ENCODE assay signal across 8 mouse cellular contexts in the genomic region with DNA sequence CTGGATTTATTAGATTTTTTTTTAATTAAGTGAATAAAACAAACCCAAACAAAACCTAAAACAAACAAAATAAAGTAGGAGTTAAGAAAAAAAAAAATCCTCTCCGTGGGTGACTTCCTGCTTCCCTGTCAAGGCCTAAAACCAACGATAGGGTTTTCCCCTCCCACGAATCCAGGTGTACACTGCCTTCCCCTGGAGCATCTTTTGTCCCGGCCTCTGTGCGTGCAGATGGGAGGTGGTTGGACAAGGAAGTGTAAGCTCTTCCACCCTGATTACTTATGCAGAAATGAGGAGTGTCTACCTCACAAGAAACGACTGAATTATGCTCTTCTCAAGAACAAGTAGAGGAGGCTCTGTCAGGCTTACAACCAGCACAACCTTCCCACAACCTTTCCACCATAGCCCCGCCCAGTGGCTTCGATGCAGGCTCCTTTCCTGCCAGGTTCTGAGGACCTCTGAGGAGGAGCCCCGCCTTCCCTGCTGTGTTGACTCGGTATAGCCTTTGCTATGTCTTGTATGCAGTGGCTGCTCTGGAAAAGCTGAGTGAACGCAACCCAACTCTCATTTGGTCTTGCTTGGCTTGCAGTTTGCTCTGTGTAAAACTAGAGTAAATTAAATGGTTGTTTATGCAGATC. TPM values are rescaled to one million over a fixed set of nuclear protein-coding genes. Genes with fewer than 3 reads are reported as not detected.
A peak's percentile ranks its signal among the peaks of the same experiment; 100 is the strongest.
DNase-seq lines count a peak whose midpoint lies in the region; ATAC-seq and TF ChIP-seq lines count a peak whose summit lies in the region.

No protein-coding gene starts in this region.

- H3K4me3 ChIP-seq in cerebellum, adult 2 months (replicated peaks; ENCODE audit: insufficient read depth, low read depth, low read length), result no peak overlapping the region
- no peak overlapping the region for H3K4me3 ChIP-seq in forebrain, embryonic 12.5 days (replicated peaks)
- H3K4me3 ChIP-seq in midbrain, embryonic 14.5 days (replicated peaks; ENCODE audit: low read depth, low read length), result no peak overlapping the region; the same call in 1 of the 2 replicates

- no peaks in the 10 kb centered on the region for H3K27me3 ChIP-seq in cerebellum, adult 2 months (ENCODE audit: control insufficient read depth, insufficient read depth, low read length)
- peaks cover 3% of the 10 kb centered on the region; the same call in 1 of the 2 replicates for H3K27me3 ChIP-seq in forebrain, embryonic 12.5 days
- H3K27me3 ChIP-seq in midbrain, embryonic 14.5 days (ENCODE audit: control insufficient read depth, insufficient read depth, low read length), result no peaks in the 10 kb centered on the region

- H3K36me3 ChIP-seq in forebrain, embryonic 12.5 days (replicated peaks), result no peaks in the 10 kb centered on the region
- no peaks in the 10 kb centered on the region for H3K36me3 ChIP-seq in midbrain, embryonic 14.5 days (ENCODE audit: control insufficient read depth, insufficient read depth, low read length)

- no peak overlapping the region for H3K27ac ChIP-seq in cerebellum, adult 2 months (ENCODE audit: insufficient read depth, low read length)
- no peak overlapping the region for H3K27ac ChIP-seq in forebrain, embryonic 12.5 days
- peak overlapping the region; percentile 74 for H3K27ac ChIP-seq in midbrain, embryonic 14.5 days (replicated peaks; ENCODE audit: low read depth, low read length)

- intact Hi-C loops in gastrocnemius, postnatal 36 days (cut with DNase I), result loop anchor here (5.0 to 10.0 kb wide), 2 partner anchors 71 to 164 kb away; partner anchors contain the start of gene Sav1

- WGBS in cerebellum, adult 2 months, result 25% methylated on average over 11 of the region's 11 CpGs
- 12% methylated on average over 11 of the region's 11 CpGs for WGBS in forebrain, embryonic 12.5 days
- 12% methylated on average over 11 of the region's 11 CpGs for WGBS in midbrain, embryonic 14.5 days

- no peak for TF ChIP-seq POLR2A in cerebellum, adult 2 months (IDR thresholded peaks at IDR 0.05; ENCODE audit: borderline replicate concordance, insufficient read depth, low read length)

- no peaks in the 10 kb centered on the region for H3K4me1 ChIP-seq in cerebellum, adult 2 months (ENCODE audit: control insufficient read depth, insufficient read depth, low read length)
- H3K4me1 ChIP-seq in forebrain, embryonic 12.5 days, result peaks cover 11% of the 10 kb centered on the region
- H3K4me1 ChIP-seq in midbrain, embryonic 14.5 days (ENCODE audit: control insufficient read depth, insufficient read depth, low read length), result peaks cover 18% of the 10 kb centered on the region

- no peaks in the 10 kb centered on the region for H3K9me3 ChIP-seq in forebrain, embryonic 12.5 days
- no peaks in the 10 kb centered on the region for H3K9me3 ChIP-seq in midbrain, embryonic 14.5 days (ENCODE audit: control insufficient read depth, low read length)

- peak; percentile 8 to 12 for DNase-seq in cerebellum, adult 2 months
- DNase-seq in cerebellum, adult 11 months, result no peak
- peak; percentile 27 for DNase-seq in 416B (ENCODE audit: low read depth)
- DNase-seq in kidney, postnatal 14 days, result peak; percentile 26
- DNase-seq in midbrain, embryonic 14.5 days, result peak; percentile 56
- no peak for DNase-seq in Muller cell, postnatal 12 days (ENCODE audit: inconsistent ontology term)
- no peak for DNase-seq in gastrocnemius, postnatal 36 days

- H3K9ac ChIP-seq in forebrain, embryonic 12.5 days, result no peak overlapping the region
- H3K9ac ChIP-seq in midbrain, embryonic 14.5 days (replicated peaks; ENCODE audit: low read length), result no peak overlapping the region; the same call in 1 of the 2 replicates

- ATAC-seq in forebrain, embryonic 12.5 days (ENCODE audit: low FRiP score), result peak; percentile 44; the same call in 1 of the 2 replicates
- peak; percentile 40; the same call in 1 of the 2 replicates for ATAC-seq in midbrain, embryonic 14.5 days (ENCODE audit: low FRiP score, low TSS enrichment)

- peak overlapping the region; percentile 45 for H3K4me2 ChIP-seq in forebrain, embryonic 12.5 days
- H3K4me2 ChIP-seq in midbrain, embryonic 14.5 days (ENCODE audit: low read length), result peak overlapping the region; percentile 45

- TF ChIP-seq CTCF in cerebellum, adult 2 months (IDR thresholded peaks at IDR 0.05; ENCODE audit: borderline replicate concordance, insufficient read depth, low read depth, low read length), result no peak

RNA-seq across cellular contexts. Expression of gene Abhd12b, which starts 5.2 kb away (rescaled TPM):
- polyA plus RNA-seq in cerebellum, adult 2 months (2012; rRNA removed), result not detected in 2 replicates
- not detected in 2 replicates for polyA plus RNA-seq in forebrain, embryonic 12.5 days (2016; fragmentation: Nextera tagmentation; extraction: Ambion mirVana)
- polyA plus RNA-seq in midbrain, embryonic 14.5 days (2014; fragmentation: Nextera tagmentation; extraction: Ambion mirVana), result 0.39 and 0.47 TPM in 2 replicates
- not detected for total RNA-seq in gastrocnemius, postnatal 36 days (2021)

RNA-seq across cellular contexts. Expression of gene Nin, which starts 35.2 kb away (rescaled TPM):
- 7.2 and 7.4 TPM in 2 replicates for polyA plus RNA-seq in cerebellum, adult 2 months (2012; rRNA removed)
- polyA plus RNA-seq in forebrain, embryonic 12.5 days (2016; fragmentation: Nextera tagmentation; extraction: Ambion mirVana), result 12.7 and 15.5 TPM in 2 replicates
- polyA plus RNA-seq in midbrain, embryonic 14.5 days (2014; fragmentation: Nextera tagmentation; extraction: Ambion mirVana), result 15.3 and 17.1 TPM in 2 replicates
- 10 to 100 TPM; 20.8 to 25.2 TPM for total RNA-seq in gastrocnemius, postnatal 36 days (2021)

Comparison
In these comparisons a context has a peak if more than half of its experiments do, and no peak if none do; other contexts are left out.
1. DNase-seq: peak in cerebellum, adult 2 months (2 of 2), 416B (single experiment), kidney, postnatal 14 days (single experiment) and midbrain, embryonic 14.5 days (single experiment); none in cerebellum, adult 11 months (single experiment), Muller cell, postnatal 12 days (single experiment) and gastrocnemius, postnatal 36 days (0 of 2).